Mouse (Mus musculus) thymus, adult 2 months (tissue): ENCODE results near the gene Erp27. TPM values are rescaled to one million over a fixed set of nuclear protein-coding genes. Genes with fewer than 3 reads are reported as not detected.

Experiments
- DNase-seq: peaks from one replicate; pipeline ENCODE4 v3.0.0; 2021
- H3K27ac ChIP-seq: fragments of 200-500 bp; 2 replicates; pipeline ENCODE4 v1.5.1; 2012; ENCODE audit warnings: low read length, control low read depth; ENCODE audit not compliant: control insufficient read depth, insufficient read depth
- H3K27me3 ChIP-seq: fragments of 200-500 bp; 2 replicates; pipeline ENCODE4 v1.6.1; 2012; ENCODE audit warnings: mild to moderate bottlenecking, low read length, moderate library complexity, mixed read lengths; ENCODE audit not compliant: control insufficient read depth, insufficient read depth
- H3K36me3 ChIP-seq: fragments of 200-500 bp; 2 replicates; pipeline ENCODE4 v1.6.1; 2012; ENCODE audit warnings: mild to moderate bottlenecking, low read length, moderate library complexity; ENCODE audit not compliant: control insufficient read depth, insufficient read depth
- H3K4me1 ChIP-seq: fragments of 200-500 bp; replicated peaks from 2 replicates; pipeline ENCODE4 v1.6.1; 2012; ENCODE audit warnings: low read length; ENCODE audit not compliant: control insufficient read depth, insufficient read depth
- H3K4me3 ChIP-seq: fragments of 200-500 bp; 2 replicates; pipeline ENCODE4 v1.5.1; 2012; ENCODE audit warnings: mild to moderate bottlenecking, low read length, control low read depth, moderate library complexity; ENCODE audit not compliant: control insufficient read depth, insufficient read depth
- CTCF ChIP-seq: fragments of 200-500 bp; IDR thresholded peaks from 2 replicates; pipeline ENCODE4 v1.5.1; 2012; ENCODE audit warnings: mild to moderate bottlenecking, control low read depth, low read length, moderate library complexity, borderline replicate concordance; ENCODE audit not compliant: control insufficient read depth, poor library complexity, insufficient read depth; ENCODE audit errors: extremely low read depth
- POLR2A ChIP-seq: fragments of 200-500 bp; IDR thresholded peaks from 2 replicates; pipeline ENCODE4 v1.6.1; 2012; ENCODE audit warnings: mild to moderate bottlenecking, low read length, control low read depth, moderate library complexity; ENCODE audit not compliant: control insufficient read depth, poor library complexity, insufficient read depth; ENCODE audit errors: extremely low read depth
- WGBS: fragments of 180-500 bp; shearing (Covaris S2); methylation state at CpG from one replicate; pipeline ENCODE4 v1.1.7; 2018; 5-methylcytosine and 5-hydroxymethylcytosine counted together
- polyA plus RNA-seq: library from polyadenylated mRNA; depleted of rRNA; stranded (reverse); fragments of >200 nt; gene quantifications from 2 replicates; pipeline ENCODE4 v1.2.3, GENCODE M21; 2012

The Erp27 gene
- polyA plus RNA-seq, 1 experiment, result 2.4 TPM

DNA sequence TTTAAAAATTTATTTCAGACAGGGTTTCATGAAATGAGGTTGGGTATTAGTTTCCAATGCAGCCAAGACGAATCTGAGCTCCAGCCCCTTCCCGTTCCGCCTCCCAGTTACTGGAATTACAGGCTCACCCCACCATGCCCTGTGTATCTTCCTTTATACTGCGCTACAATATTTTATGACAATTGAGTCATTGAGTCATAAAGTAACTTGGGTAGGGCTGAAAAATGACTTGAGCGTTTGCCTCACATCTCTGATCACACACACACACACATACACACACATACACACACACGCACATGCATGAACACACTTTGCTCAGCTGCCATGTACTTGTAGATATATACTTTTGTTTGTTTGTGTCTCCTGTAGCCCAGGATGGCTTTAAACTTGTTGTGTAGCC is 7.7 kb downstream of the Erp27 start:
- no peak for DNase-seq
- H3K4me1 ChIP-seq, result no peaks in the 10 kb centered on the region; the same call in 1 of the 2 replicates
- H3K27me3 ChIP-seq, result no peaks in the 10 kb centered on the region
- 96% methylated on average over 6 of the region's 6 CpGs for WGBS
- H3K36me3 ChIP-seq, result peaks cover 8% of the 10 kb centered on the region; the same call in 1 of the 2 replicates
- TF ChIP-seq POLR2A, result no peak
- TF ChIP-seq CTCF, result no peak
- H3K4me3 ChIP-seq, result no peak overlapping the region
- H3K27ac ChIP-seq, result no peak overlapping the region

DNA sequence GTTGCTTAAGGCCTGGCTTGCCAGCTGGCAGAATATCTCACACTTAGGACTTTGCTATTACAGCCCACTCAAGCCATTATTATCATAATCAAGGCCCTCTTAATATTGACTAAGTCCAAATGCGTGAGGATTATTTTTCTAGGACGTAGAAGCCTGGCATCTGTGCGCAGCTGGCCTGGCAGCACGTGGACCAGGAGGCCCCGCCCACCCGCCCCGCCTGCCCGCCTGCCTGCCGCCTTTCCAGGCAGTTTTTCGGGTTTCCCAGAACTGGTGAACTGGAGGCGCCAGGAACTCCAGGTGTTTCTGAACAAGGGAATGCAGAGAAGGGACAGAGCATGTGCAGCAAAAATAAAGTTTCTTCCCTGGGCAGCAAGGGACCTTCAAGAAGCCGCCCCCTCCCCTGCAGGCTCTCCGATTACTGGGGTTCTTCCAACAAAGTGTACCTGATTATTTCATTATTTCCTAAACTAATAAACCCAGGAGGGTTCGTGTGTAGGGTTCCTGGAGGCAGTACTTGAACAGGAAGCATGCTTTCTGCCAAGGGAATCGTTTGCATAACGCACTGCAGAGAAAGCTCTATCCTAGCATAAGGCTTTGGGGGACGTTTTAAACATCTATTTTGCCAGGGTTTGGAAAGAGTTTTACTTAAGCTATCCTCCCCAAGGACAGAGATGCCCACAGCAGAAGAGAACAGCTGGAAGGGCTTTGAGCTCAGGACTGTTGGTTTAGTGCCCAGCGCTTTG is 8.4 kb downstream of the Erp27 start:
- H3K4me3 ChIP-seq, result no peak overlapping the region
- H3K36me3 ChIP-seq, result peaks cover 8% of the 10 kb centered on the region; the same call in 1 of the 2 replicates
- H3K27ac ChIP-seq, result no peak overlapping the region
- no peaks in the 10 kb centered on the region for H3K27me3 ChIP-seq
- H3K4me1 ChIP-seq, result no peaks in the 10 kb centered on the region; the same call in 1 of the 2 replicates
- WGBS, result 39% methylated on average over 18 of the region's 18 CpGs
- TF ChIP-seq CTCF (no peak), POLR2A (no peak)
- no peak for DNase-seq

DNA sequence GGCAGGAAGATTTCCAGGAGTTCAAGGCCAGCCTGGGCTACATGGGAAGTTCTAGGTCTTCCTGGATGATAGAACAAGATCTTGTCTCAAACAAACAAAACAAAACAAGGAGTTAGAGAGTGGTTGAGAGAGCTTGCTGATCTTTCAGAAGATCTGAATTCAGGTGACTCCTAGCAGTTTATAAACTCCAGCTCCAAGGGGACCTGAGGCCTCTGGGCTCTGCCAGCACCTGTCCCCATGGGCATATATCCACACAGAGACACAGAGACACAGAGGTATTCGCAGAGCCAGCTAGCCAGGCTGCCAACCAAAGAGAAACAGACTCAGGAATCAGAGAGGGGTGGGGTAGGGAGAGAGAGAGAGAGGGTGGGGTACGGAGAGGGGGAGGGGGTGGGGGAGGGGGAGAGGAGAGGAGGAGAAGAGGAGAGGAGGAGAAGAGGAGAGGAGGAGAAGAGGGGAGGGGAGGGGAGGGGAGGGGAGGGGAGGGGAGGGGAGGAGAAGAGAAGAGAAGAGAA is 9.2 kb downstream of the Erp27 start:
- peaks cover 8% of the 10 kb centered on the region; the same call in 1 of the 2 replicates for H3K36me3 ChIP-seq
- no peak overlapping the region for H3K27ac ChIP-seq
- no peaks in the 10 kb centered on the region for H3K27me3 ChIP-seq
- WGBS, result 100% methylated on average over 1 of the region's 2 CpGs
- no peaks in the 10 kb centered on the region; the same call in 1 of the 2 replicates for H3K4me1 ChIP-seq
- no peak for DNase-seq
- TF ChIP-seq POLR2A (no peak), CTCF (no peak)
- H3K4me3 ChIP-seq, result no peak overlapping the region

DNA sequence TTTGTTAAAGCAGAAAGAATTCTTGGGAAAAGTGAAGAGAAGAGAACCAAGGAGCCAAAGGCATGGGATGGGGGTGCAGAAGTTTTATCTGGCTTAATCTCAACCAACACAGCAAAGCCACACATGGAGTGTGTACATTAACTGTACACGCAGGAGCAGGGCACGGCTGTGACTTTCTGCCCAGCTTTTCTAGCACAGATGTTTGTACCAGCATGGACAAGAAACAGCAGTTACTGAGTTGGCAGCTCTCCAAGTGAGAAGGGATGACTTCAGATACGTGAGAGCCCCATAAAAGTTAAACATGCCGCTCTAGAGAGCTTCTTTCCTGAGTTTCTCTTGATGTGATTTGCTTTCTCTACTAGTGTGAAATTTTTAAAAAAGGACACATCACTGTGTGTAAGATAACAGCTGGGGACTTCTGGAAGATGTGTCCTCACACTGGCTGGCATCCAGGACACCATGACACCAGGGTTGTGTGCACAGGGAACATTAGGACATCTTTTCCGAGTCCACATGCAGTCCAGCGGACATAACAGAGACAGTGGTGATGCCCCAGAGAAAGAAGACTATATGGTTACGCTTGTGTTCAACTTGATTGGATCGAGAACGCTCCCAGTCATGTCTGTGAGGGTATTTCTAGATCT is 11.6 kb downstream of the Erp27 start:
- no peak for TF ChIP-seq CTCF
- no peak for TF ChIP-seq POLR2A
- H3K4me3 ChIP-seq, result no peak overlapping the region
- H3K4me1 ChIP-seq, result no peaks in the 10 kb centered on the region; the same call in 1 of the 2 replicates
- no peaks in the 10 kb centered on the region for H3K27me3 ChIP-seq
- no peak overlapping the region for H3K27ac ChIP-seq
- peaks cover 8% of the 10 kb centered on the region; the same call in 1 of the 2 replicates for H3K36me3 ChIP-seq
- no peak for DNase-seq
- WGBS, result 62% methylated on average over 9 of the region's 9 CpGs

DNA sequence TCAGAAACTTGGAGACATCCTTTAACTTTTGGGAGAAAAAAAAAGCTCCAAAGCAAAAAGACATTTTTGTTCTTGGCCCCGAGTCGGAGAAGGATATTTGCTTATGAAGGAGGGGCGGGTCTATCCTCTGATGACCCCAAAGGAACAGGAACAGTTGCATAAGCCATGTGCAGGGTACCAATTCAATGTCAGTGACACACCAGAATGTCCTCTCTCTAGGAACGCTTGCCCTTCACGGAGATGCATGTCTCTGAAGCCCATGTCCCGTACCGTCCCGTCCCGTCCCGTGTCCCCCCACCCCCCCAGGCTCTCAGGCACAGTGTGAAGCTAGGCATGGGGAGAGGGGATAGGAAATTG is 15.1 kb downstream of the Erp27 start:
- DNase-seq, result no peak
- no peaks in the 10 kb centered on the region for H3K27me3 ChIP-seq
- H3K36me3 ChIP-seq, result peaks cover 8% of the 10 kb centered on the region; the same call in 1 of the 2 replicates
- no peak overlapping the region for H3K27ac ChIP-seq
- WGBS, result 95% methylated on average over 10 of the region's 10 CpGs
- TF ChIP-seq CTCF (no peak), POLR2A (no peak)
- no peak overlapping the region for H3K4me3 ChIP-seq
- no peaks in the 10 kb centered on the region for H3K4me1 ChIP-seq

DNA sequence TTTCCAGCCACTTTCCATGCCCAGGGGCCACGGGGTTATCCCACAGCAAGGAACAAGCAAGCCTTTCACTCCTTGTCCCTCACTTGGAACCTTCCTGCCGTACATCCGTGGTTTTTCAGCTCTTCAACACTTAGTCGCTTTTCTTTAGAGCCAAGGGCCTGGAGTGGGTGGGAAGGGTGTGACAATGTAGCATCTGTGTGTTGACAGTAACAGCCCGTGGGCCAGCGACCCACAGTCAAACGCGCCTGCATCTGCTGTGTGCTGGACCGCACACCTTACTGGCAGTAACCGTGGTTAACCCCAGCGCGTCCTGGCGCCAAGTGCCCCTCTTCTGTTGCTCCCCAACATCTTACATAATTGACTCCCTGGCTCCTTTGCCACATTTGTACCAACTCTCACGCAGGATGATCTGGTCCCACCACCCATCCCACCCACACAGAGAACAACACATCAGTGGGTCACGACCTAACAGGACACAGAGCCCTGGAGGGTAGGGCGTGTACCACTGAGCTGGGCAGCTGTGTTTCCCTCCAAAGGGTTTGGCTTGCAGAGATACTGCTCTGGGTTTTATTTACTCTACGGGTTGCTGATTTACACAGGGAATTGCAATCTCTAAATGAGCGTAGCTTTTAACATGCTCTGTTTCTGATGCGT is 15.6 kb downstream of the Erp27 start:
- DNase-seq, result no peak
- H3K27me3 ChIP-seq, result no peaks in the 10 kb centered on the region
- WGBS, result 56% methylated on average over 19 of the region's 19 CpGs
- TF ChIP-seq POLR2A (no peak), CTCF (no peak)
- H3K27ac ChIP-seq, result no peak overlapping the region
- H3K36me3 ChIP-seq, result peaks cover 8% of the 10 kb centered on the region; the same call in 1 of the 2 replicates
- no peaks in the 10 kb centered on the region for H3K4me1 ChIP-seq
- H3K4me3 ChIP-seq, result no peak overlapping the region
